Mouse (Mus musculus) CH12F3 (cell line): ENCODE results near the gene Scfd1.

Source experiments
- in situ Hi-C: fragments of 300-500 bp; cut with MboI; formaldehyde crosslinking; loops from 2 replicates; pipeline ENCODE4 v1.14.3; 2020; ENCODE audit warnings: low sequenced_read_pairs

The Scfd1 gene

GRCm38 (mm10) chr12:51494641-51495040 is 117.3 kb downstream of the Scfd1 start:
- in situ Hi-C loops, result no loop called here
